Mouse (Mus musculus): ENCODE results near the gene Surf2.
A peak's percentile ranks its signal among the peaks of the same experiment; 100 is the strongest.

- TF ChIP-seq POLR2A (IDR thresholded peaks at IDR 0.05; ENCODE audit: low read depth, low read length) (no peak), CTCF (IDR thresholded peaks at IDR 0.05; ENCODE audit: extremely low read depth, insufficient read length, insufficient replicate concordance, low read depth, low read length) (peak; percentile 14; the same call in 1 of the 2 replicates)
These were observed 25.4 kb downstream of the Surf2 start for GRCm38 (mm10) chr2:26941539-26941938.

Data from small intestine, adult 2 months (tissue).